Mouse (Mus musculus): ENCODE results near the gene Gm10181. TPM values are rescaled to one million over a fixed set of nuclear protein-coding genes. Genes with fewer than 3 reads are reported as not detected.
"Not testable (repeated sequence)": the region's sequence is repeated elsewhere in the genome, so short reads cannot be mapped to it uniquely, and the experiment has no call there.

Gm10181 gene
- total and polyA plus RNA-seq, 2 experiments from 2014 or later, result not detected

DNA sequence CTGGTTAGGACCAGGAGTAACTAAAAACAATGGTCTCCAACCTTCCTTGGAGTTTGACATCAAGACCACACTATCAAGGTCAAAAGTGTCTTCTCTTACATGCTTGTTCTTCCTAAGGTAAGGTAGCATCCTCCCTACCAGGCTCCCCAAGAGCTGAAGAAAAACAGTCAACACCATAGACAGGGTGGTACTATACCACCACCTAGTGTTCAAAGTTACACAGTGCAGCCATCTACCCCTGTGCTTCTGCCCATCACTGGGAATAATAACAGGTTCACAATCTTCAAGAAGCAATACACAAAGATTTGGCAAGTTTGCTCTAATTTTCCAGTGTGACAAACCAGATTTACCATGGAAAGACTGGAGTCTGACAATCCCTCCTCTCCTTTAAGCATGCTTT lies 15.4 kb downstream of the Gm10181 start:
- Histone ChIP-seq H3K4me3 (ENCODE audit: low read depth, low read length) (no peak overlapping the region), H3K27me3 (ENCODE audit: insufficient read depth, low read length) (no peaks in the 10 kb centered on the region), H3K4me2 (ENCODE audit: low read depth) (no peak overlapping the region), H3K9ac (no peak overlapping the region), H3K27ac (ENCODE audit: low read depth, low read length) (no peak overlapping the region), H3K36me3 (ENCODE audit: insufficient read depth) (peaks cover 35% of the 10 kb centered on the region), H3K9me3 (ENCODE audit: low read length) (0 out of 2 replicates have a peak, but pooled peaks cover 5% of the 10 kb centered on the region), H3K4me1 (ENCODE audit: insufficient read depth) (no peaks in the 10 kb centered on the region)
- peak; percentile 63 for DNase-seq
- ATAC-seq, result no peak
- TF ChIP-seq CTCF (IDR thresholded peaks at IDR 0.05; ENCODE audit: low read depth), result peak; percentile 85

DNA sequence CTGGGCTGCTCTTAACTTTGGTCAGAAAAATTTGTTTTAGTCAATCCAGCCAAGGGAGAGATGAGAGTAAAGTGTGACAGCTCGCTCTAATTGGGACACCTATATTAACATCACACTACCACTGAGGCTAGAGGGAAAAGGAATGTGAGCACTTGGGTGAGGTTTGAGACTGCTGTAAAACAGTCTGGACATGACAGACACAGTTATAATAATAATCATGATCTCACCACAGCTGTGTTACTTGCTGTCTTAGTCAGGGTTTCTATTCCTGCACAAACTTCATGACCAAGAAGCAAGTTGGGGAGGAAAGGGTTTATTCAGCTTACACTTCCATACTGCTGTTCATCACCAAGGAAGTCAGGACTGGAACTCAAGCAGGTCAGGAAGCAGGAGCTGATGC lies 34.4 kb downstream of the Gm10181 start:
- not testable (repeated sequence) for ATAC-seq; H3K27ac ChIP-seq (ENCODE audit: low read depth, low read length); H3K4me1 ChIP-seq (ENCODE audit: insufficient read depth); DNase-seq; H3K4me3 ChIP-seq (ENCODE audit: low read depth, low read length); H3K4me2 ChIP-seq (ENCODE audit: low read depth); H3K9ac ChIP-seq; H3K27me3 ChIP-seq (ENCODE audit: insufficient read depth, low read length); H3K9me3 ChIP-seq (ENCODE audit: low read length)
- peaks cover 17% of the 10 kb centered on the region for H3K36me3 ChIP-seq (ENCODE audit: insufficient read depth)
- 100% methylated on average over 1 of the region's 1 CpGs for WGBS

DNA sequence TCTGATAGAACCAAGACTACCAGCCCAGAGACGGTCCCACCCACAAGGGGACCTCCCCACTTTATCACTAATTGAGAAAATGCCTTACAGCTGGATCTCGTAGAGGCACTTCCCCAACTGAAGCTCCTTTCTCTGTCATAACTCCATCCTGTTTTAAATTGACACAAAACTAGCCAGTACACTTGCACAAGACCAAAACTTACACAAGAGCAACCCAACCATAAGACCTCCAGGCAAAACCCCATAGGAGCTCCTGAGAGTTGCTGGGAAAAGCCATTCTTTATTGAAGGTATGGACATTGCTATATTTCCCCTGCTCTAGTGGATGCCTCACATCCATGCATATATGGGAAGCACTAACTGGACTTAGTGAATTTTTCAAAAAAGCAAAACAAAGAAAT lies 34.8 kb downstream of the Gm10181 start:
- H3K27me3 ChIP-seq (ENCODE audit: insufficient read depth, low read length), result no peaks in the 10 kb centered on the region
- H3K4me2 ChIP-seq (ENCODE audit: low read depth), result no peak overlapping the region
- no peaks in the 10 kb centered on the region for H3K4me1 ChIP-seq (ENCODE audit: insufficient read depth)
- no peak overlapping the region for H3K27ac ChIP-seq (ENCODE audit: low read depth, low read length)
- H3K9ac ChIP-seq, result no peak overlapping the region
- 88% methylated on average over 2 of the region's 2 CpGs for WGBS
- DNase-seq (no peak), ATAC-seq (no peak)
- no peaks in the 10 kb centered on the region for H3K9me3 ChIP-seq (ENCODE audit: low read length)
- H3K36me3 ChIP-seq (ENCODE audit: insufficient read depth), result peaks cover 17% of the 10 kb centered on the region
- TF ChIP-seq CTCF (IDR thresholded peaks at IDR 0.05; ENCODE audit: low read depth), result no peak
- H3K4me3 ChIP-seq (ENCODE audit: low read depth, low read length), result no peak overlapping the region

DNA sequence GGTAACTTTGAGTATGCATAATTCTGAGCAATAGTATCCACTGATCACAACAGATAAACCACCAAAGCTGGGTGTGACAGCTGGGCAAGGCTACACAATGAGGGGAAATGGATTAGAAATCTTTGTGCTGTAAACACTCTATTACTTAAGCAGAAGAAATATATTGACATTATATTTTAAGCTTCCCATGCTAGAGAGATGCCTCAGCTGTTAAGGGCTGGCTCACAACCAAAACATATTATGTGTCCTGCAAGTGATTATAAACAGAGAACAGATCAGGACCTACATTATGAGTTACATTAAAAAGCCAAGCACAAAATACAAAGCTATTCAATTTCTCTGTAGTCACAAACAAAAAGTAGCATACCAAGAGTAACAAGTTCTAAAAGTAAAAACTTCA lies 43.0 kb downstream of the Gm10181 start:
- Histone ChIP-seq H3K27ac (ENCODE audit: low read depth, low read length) (no peak overlapping the region), H3K4me1 (ENCODE audit: insufficient read depth) (no peaks in the 10 kb centered on the region), H3K9ac (no peak overlapping the region), H3K4me2 (ENCODE audit: low read depth) (no peak overlapping the region), H3K9me3 (ENCODE audit: low read length) (no peaks in the 10 kb centered on the region), H3K27me3 (ENCODE audit: insufficient read depth, low read length) (no peaks in the 10 kb centered on the region), H3K4me3 (ENCODE audit: low read depth, low read length) (no peak overlapping the region), H3K36me3 (ENCODE audit: insufficient read depth) (no peaks in the 10 kb centered on the region)
- ATAC-seq (no peak), DNase-seq (no peak)
- no peak for TF ChIP-seq CTCF (IDR thresholded peaks at IDR 0.05; ENCODE audit: low read depth)

DNA sequence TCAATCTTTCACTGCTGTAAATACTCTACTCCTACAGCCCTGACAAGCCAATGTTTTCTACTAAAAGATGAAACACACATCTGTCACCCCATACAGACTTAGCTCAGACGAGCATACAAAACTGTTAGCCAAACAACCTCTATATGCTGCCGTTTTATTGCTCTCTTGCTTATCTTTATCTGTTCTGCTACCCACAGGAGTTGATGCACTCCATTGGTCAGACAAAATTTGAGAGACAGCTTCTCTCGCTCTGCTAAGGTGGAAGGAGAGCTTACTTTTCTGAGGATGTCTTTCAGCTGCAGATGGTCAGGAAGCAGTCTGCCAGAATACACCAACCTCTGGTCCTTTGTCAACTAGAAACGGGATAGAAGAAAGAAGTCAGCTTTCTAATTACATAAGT lies 43.7 kb downstream of the Gm10181 start:
- DNase-seq (no peak), ATAC-seq (no peak)
- Histone ChIP-seq H3K27me3 (ENCODE audit: insufficient read depth, low read length) (no peaks in the 10 kb centered on the region), H3K36me3 (ENCODE audit: insufficient read depth) (no peaks in the 10 kb centered on the region), H3K9ac (no peak overlapping the region), H3K27ac (ENCODE audit: low read depth, low read length) (no peak overlapping the region), H3K4me3 (ENCODE audit: low read depth, low read length) (no peak overlapping the region), H3K4me1 (ENCODE audit: insufficient read depth) (no peaks in the 10 kb centered on the region), H3K9me3 (ENCODE audit: low read length) (no peaks in the 10 kb centered on the region), H3K4me2 (ENCODE audit: low read depth) (no peak overlapping the region)
- WGBS, result 73% methylated on average over 4 of the region's 4 CpGs
- TF ChIP-seq CTCF (IDR thresholded peaks at IDR 0.05; ENCODE audit: low read depth), result no peak

DNA sequence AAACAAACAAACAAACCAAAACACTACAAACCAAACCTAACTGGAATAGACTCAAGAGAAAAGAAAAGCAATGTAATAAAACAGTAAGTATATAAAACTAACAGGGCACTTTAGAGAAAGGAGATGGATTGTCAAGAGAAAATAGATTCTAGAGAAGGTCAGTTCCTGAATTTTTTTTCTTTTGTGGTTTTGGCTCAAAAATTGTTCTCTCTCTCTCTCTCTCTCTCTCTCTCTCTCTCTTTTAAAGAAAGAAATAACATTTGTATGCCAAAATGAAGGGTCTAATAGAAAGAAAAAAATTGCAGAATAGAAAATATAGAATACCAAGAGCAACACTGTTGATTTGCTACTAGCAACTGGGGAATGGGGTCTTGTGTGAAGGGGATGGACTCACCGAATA lies 49.7 kb downstream of the Gm10181 start:
- no peak overlapping the region for H3K4me2 ChIP-seq (ENCODE audit: low read depth)
- no peaks in the 10 kb centered on the region for H3K36me3 ChIP-seq (ENCODE audit: insufficient read depth)
- H3K27me3 ChIP-seq (ENCODE audit: insufficient read depth, low read length), result no peaks in the 10 kb centered on the region
- no peak for TF ChIP-seq CTCF (IDR thresholded peaks at IDR 0.05; ENCODE audit: low read depth)
- DNase-seq (no peak), ATAC-seq (no peak)
- H3K9ac ChIP-seq, result no peak overlapping the region
- H3K4me1 ChIP-seq (ENCODE audit: insufficient read depth), result no peaks in the 10 kb centered on the region
- no peak overlapping the region for H3K4me3 ChIP-seq (ENCODE audit: low read depth, low read length)
- H3K27ac ChIP-seq (ENCODE audit: low read depth, low read length), result no peak overlapping the region
- WGBS, result 94% methylated on average over 1 of the region's 1 CpGs
- no peaks in the 10 kb centered on the region for H3K9me3 ChIP-seq (ENCODE audit: low read length)

Other genes starting within 250 kb of the Gm10181 start
- 16.3 and 20.1 TPM in 2 replicates for gene Herpud2, start 62.4 kb downstream of the Gm10181 start, total RNA-seq (2014; rRNA removed)
- gene Herpud2, start 62.4 kb downstream of the Gm10181 start, polyA plus RNA-seq (2015; fragmentation: Nextera tagmentation; extraction: Ambion mirVana), result 20.4 and 30.4 TPM in 2 replicates
- 205 and 233 TPM in 2 replicates for gene Sept7, start 163.0 kb downstream of the Gm10181 start, total RNA-seq (2014; rRNA removed)
- 249 and 277 TPM in 2 replicates for gene Sept7, start 163.0 kb downstream of the Gm10181 start, polyA plus RNA-seq (2015; fragmentation: Nextera tagmentation; extraction: Ambion mirVana)

All from forebrain, postnatal 0 days (tissue).